Mouse (Mus musculus): ENCODE results near the gene 4930539E08Rik. TPM values are rescaled to one million over a fixed set of nuclear protein-coding genes. Genes with fewer than 3 reads are reported as not detected.

Gene 4930539E08Rik
- not detected for total RNA-seq (2021)
- long read RNA-seq, experiment 1 = 0 reads
- long read RNA-seq, experiment 2 = 0 reads

DNA sequence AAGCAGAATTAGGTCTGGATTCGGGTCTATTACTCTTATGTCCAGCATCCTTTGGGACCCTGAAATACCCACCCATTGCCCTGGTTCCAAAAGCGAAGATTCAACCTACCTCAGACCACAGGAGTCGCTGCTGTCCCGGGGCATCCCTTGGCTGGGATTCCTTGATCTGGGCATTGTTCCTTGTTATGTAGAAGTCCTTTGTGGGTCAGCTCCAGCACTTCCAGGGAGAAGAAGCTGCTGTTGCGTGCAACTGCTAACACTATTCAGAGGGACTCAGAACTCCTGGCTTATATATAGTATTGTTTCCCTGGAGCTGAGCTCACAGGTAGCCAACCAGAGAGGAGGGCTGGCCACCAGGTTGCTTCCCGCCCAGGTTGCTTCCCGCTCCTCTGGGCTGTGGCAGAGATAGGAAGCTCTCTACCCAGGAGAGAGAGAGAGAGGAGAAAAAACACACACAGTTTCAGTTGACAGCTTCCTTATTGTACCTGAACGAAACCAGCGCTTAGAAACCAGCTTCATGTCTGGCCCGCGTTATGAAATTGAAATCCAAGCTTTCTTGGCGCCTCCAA is at the start of gene 4930539E08Rik:
4930539E08Rik (minus strand) TSS at position 265 of the 569 bp plus-strand sequence.
- DNase-seq = no peak

DNA sequence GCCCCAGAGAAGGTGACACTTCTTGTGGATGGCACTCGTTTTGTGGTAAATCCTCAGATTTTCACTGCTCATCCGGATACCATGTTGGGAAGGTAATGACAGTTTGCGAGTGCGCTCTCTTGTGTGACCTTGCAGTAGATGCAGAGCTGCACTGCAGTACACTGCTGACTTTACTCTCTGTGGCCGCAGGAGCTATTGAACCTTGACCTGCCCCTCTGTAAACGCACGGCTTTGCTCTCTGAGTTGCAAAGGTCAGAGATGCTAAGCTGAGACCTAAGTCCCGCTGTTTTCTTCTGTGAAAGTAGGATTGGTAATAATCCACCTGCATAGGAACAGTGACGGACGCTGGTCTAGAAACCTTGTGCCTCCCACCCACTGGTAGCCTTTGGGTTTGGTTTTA is 46.5 kb upstream of the 4930539E08Rik start:
- no peak for DNase-seq

DNA sequence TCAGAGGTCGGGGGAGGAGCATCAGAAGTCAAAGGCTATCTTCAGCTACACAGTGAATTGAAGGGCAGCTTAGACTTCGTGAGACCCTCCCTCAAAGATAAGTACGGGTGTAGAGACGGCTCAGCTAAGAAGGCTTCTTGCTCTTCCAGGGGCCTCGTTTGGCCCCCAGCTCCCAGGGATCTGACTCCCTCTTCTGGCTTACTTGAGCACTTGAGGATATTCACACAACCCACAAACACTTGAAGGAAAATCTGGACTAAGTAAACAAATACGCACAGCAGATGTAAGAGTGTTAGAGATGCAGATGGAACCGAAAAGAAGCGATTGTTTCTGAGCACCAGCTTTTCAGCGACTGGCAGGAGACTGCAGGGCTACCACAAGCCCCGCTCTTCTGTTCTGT is 45.5 kb upstream of the 4930539E08Rik start:
- DNase-seq = no peak

DNA sequence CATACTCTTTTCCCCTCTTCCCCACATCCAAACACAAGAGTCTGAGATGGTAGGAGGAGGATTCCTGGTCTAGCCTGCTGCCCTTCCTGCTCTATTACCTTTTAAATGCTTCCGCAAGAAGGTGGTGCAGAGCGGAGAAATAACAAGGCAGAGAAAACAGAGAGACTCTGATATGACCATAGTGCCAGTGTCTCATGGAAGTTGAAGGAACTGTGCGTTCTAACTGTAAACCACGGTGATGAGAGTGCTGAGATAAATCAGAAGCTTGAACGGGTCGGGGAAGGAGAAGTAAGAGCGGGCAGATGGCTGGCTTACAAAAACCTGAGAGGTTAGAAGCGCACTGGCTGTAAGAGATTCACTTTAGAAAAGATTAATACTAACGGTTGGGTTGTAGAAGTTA is 39.3 kb upstream of the 4930539E08Rik start:
- DNase-seq = no peak

DNA sequence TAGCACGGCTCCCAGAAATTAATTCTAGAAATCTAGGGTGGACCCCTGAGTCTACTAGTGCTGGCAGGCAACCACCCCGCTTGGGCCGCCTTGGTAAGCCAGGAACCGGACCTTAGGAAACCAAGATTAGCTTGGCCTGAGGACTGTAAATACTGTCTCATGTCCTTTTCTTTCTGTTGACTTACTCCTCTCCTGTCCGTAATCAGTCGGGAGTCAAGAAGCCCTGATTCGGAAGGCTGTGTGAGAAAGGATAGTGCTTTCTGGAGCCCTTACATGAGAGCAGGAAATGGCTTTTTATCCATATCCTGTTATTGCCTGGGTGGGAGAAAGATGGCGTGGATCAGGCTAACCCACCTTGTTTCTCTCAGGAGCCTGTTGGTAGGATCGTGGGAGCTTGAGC is 38.1 kb upstream of the 4930539E08Rik start:
- DNase-seq = no peak

DNA sequence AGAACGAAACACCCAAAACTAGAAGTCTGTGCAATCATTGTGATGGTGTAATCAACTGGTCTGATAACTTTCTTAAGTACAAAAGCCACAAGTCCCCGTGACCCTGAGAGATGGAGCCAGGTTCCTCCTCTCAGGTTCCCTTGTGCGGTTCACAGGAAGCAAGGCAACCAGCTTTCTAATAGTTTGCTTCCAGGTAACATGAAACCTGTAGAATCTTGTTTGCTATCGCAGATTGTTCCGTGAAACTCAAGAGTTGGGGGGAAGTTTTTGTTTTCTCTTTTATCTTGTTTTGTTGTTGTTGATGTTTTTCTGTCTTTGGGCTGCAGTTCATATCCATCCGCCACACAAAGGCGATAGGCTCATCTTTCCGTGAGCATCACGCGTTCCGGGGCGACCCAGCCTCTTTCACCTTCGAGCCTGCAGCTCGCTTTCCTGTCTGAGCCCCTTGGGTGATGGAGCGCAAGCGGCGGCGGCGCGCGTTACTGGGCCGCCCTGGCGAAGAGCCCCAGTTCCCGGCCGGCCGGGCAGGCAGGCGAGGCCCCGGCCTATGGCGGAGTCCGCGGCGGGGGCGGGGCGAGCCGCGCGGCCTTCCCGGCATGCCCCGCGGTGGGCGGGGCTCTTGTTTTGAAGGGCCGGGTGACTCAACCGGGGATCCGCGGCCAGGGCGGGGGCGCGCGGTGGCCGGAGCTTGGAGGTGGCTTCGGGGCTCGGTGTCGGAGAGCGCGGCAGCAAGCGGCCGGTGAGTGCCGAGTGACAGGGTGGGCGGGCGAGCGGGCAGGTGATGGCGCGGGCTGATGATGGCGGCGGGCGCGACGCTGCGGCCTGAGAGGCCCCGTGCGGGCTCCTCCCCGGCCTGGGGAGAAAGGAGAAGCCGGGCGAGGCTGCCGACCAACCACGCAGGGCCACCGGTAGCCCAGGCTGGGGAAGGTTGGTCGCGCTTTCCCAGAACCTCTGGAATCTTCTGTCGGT is 37.0 kb upstream of the 4930539E08Rik start, which contains the start of gene Kctd20:
Kctd20 (plus strand) TSS at position 120 of the 969 bp plus-strand sequence.
- peak; percentile 95 to 97 for DNase-seq

DNA sequence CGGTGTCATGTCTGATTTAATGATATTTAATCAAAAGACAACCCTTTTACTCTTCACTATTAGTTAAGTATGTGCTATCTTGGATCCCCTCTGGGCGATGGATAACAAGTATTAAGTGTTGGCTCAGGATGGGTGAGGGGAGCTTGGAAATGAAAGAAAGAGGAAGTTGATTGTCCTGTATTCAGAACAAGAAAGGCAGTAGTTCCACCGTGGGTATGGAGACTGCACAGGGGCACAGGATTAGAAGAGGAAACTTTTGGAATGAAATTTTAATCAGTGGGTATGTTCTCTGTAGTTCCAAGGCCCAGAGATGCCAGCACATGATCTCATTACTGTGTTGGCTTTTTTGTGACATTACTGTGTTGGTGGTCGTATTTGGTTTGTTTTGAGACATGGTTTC is 35.6 kb upstream of the 4930539E08Rik start:
- no peak for DNase-seq

DNA sequence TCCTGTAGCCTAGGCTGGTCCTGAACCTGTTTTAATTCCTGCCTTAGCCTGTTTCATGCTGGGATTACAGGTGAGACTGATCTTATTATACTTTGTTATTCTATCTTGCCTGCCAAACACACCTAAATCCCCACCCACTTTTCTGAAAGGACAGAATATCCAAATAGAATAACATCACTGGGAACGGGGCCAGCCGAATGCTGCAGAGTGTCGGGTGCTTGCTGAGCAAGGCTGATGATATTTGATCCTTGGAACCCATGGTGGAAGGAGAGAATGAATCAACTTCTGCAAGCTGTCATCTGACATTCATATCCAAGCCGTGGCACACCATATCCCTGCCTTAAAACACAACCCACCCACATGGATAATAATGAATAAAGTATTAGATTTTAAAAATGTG is 33.5 kb upstream of the 4930539E08Rik start:
- DNase-seq = peak; percentile 56 to 70

DNA sequence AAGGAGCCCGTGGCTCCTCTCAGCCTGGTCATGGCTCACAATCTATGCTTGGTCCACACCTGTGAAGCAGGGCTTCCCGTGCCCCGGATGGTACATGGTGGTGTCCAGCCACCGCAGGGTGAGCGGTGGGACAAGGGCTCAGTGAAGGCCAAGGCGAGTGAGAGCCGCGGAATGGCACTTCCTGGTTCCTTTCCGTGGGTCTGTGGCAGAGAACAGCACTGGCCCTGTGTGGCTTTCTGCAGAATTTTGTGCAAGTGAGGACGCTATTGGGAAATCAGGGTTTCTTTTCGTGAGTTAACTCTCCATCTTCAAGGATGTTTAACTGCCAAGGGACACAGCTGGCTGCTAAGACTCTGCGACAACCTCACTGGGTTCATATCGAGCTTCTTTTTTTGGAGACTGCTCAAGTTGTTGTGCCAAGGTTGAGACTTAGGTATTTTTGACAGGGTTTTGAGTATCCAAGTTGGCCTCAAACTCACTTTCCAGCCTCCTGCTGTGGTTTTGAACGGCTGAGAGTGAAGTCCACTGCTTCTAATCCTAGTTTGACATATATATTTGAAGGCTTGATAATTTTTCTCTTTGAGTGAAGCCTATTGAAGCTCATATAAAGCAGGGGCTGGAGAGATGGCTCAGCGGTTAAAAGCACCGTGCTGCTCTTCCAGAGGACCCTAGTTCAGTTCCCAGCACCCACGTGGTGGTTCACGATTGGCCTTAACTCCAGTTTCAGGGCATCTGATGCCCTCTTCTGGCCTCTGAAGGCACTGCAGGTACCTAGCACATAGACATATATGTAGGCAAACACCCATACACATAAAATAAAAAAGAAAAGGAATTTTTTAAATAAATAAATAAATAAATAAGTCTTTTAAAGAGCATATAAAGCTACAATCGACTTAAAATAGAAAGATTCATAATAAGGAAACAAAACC is 32.2 kb upstream of the 4930539E08Rik start:
- no peak for DNase-seq

DNA sequence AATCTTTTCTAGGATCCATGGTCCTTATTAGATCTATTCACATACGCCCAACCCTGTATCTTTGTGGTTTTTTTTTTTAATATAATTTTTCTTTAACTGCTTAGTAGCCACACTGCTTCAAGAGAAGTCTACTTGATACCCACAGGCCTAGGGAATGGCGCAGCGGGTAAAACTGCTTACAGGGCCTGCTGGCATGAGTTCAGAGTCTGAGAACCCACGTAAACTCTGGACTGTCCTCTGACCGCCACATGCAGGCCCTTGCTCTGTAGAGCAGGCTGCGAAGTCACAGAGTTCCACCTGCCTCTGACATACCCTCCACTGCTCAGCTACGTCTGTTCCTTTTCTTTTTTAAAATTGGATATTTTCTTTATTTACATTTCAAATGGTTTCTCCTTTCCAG is 29.4 kb upstream of the 4930539E08Rik start:
- no peak for DNase-seq

DNA sequence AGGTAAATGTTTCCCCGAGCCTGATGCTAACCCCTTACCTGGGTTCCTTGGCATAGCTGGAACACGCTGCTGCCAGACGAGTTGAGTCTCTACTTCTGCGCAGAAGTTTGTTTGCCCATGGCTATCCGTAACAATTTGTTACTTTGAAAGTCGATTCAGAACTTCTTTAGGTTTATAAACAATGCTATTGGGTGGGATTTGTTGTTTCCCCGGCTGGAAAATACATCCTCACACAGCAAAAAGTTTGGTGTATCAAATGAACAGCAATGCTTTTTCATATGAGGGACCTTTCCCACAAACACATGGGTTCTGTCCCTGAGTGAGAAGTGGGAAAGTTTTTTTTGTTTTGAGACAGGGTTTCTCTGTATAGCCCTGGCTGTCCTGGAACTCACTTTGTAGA is 28.6 kb upstream of the 4930539E08Rik start, which contains the start of gene Pxt1:
Pxt1 (minus strand) TSS at position 101 of the 400 bp plus-strand sequence.
- DNase-seq = no peak

DNA sequence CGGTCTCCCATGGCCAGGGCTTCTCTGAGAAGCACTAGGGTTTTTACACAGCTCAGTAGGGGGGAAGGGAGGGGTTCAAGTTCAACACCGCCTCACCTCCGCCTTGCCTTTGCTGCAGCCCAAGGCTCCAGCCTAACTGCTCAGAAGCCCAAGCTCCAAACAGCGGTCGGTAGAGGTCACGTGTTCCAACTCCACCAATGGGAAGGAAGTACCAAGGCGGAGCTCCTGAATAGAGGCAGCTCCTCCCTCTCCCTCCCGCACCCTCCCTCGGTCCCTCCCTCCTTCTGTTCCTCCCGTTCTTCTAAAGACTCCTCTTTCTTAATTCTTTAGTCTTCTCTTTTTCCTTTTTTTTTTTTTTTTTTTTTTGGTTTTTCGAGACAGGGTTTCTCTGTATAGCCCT is 27.0 kb upstream of the 4930539E08Rik start:
- no peak for DNase-seq

DNA sequence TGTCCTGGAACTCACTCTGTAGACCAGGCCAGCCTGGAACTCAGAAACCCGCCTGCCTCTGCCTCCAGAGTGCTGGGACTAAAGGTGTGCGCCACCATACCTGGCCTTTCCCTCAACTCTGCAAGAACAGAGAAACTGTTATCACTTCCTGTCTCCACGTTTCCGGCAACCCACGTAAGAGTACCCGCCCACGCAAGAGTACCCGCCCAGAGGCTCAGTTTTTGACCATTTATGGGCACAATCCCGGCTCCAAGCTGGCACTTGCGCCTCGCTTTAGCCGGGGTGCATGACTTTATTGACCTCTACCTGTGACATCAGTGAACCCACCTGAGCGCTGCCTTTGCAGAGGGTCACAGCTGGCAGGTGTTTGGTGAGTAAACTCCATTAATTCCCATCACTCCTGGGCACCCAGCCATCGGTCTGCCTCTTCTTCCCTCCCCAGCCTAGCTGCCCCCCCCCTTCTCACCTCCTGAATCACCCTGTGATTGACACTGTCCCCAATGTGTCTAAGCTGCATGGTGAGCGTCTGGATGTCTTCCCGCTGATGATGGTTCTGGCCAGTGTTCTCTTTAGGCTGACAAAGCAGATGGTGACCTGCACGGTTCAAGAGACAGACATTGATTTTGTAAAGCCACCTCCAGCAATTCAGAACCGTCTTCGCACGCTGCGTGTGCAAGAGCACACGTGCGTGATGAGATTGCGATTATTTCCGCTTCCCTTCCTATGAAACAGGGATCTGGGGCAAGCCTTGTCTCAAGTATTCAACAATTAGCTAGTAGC is 25.8 kb upstream of the 4930539E08Rik start:
- DNase-seq = no peak

DNA sequence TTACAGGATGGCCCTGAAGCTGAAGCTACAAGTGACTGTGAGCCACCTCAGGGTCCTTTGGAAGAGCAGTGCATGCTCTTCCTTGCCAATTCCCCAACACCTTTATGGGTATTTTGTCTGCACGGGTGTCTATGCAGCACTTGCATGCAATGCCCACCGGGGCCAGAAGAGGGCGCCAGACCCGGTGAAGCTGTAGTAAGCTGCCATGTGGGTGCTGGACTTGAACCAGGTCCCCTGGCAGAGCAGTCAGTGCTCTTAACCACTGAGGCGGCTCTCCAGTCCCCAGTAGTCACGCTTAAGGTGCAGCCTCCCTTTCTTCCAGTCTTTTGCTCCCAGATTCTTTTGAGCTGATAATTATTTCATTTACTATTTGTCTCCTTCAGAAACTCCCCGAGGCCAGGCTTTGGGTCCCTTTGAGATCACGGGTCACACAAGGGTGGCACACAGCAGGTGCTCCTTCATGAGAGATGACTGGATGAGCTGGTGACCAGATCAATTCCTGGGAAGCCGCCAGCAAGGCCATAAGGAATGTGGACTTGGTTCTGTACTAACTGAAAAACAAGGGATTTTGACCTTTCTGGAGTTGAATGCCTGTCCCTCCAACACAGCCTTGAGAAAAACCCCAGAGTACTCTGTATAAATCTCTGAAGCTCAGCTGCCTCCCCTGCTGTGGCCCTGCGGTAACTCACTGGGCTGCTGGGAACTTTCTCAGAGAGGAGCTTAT is 21.7 kb upstream of the 4930539E08Rik start:
- peak; percentile 50 to 72 for DNase-seq

DNA sequence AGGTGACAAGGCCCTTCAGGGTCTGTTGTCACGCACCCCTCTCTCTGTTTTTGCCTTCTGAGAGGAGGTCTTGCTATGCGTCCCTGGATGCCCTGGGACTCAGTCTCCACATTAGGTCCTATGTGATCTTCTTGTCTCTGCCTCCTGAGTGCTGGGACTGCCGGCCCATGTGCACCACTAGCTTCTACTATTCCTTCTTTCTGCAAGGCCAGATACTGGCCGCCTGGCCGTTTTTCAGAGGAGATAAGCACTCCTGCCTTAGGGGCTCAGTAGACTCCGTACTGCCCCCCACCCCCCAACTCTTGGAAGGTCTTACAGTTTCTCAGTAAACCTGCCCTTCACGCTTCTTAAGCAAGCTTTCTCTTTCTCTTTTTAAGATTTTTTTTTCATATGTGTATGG is 21.0 kb upstream of the 4930539E08Rik start:
- DNase-seq = no peak

DNA sequence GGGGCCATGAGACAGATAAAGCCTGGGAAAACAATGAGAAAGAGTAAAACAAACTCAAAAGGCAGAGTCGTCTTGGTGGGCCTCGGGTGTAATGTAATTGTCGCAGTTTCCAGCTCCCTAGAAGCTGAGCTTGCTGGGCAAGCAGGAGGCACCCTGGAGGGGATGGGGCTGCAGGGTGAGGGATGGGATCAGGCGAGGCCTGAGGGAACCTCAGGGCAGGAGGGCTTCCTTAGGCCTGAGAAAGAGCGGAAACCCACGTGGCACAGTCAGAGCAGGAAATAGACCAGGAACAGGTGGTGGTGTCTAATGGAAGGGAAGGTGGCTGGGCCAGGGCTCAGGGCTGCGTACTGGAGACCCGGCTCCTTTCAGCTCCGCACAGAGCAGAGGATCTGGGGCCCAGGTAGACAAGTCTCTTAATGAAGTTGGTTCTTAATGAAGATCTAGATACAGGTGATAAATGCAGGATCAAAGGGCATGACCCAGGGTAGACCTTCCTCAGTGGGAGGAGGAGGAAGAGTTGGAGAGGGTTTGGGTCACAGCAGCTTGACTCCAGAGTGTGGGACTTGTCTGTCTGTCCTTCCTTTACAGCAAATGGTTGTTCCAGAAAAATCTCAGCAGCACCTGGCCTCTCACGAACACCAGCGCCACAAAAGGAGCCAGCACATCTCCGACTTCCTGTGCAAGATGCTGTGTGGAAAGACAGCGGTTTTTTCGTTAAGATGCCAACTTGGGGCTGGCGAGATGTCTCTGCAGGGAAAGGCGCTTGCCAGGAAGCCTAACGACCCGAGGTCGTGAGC is 19.2 kb upstream of the 4930539E08Rik start:
- DNase-seq = no peak

DNA sequence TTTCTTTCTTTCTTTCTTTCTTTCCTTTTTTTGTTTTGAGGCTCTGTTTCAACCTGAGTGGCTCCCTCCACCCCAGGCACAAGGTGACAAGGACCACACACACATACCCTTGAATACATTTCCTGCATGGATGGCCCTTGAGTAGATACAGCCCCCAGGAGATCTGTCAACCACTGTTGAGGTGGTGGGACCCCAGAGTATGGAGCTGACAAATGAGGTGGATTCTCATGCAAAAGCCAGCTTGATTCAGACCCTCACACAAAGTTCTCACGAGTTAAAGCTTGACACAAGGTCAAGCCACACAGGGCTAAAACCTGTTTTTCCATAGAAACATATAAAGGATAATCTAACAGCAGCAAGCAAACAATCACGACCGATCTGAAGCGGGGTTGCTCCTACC is 17.1 kb upstream of the 4930539E08Rik start:
- DNase-seq = no peak

DNA sequence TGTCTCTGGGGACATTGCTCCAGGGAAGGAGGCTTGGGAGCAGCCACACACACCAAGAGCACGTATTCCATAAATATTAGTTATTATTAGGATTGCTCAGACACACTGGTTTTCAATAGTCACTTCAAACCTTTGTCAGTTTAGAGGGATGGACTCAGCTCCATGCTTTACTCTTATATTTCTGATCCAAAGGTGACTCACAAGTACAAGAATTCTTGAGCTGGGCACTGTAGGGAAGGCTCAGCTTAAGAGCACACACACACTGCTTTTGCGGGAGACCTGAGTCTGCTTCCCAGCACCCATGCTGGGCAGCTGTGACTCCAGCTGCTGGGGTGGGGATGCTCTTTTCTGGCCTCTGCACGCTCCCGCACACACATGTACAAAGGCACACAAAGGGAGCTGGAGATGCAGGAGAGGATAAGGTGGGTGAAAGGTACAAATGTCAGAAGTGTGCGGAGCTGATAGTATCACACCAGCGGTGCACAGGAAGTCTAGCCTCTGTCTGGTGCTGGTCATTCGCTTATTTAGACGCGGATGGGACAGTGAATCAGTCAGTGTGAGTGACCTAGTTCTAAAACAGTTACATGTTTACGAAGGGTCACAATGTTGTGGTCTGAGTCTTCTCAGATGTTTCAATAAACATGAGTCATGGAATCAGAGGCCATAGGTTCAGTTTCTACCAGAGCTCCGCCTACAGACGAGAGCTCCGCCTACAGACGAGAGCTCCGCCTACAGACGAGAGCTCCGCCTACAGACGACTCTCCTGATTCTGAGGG is 16.5 kb upstream of the 4930539E08Rik start:
- peak in 1 of 2 experiments; percentile 25 for DNase-seq

All from adrenal gland, postnatal 36 days (tissue).